Comparison of ENCODE assay signal across 30 mouse cellular contexts in genomic region chr5:65933764-65934163, GRCm38 (mm10). TPM values are rescaled to one million over a fixed set of nuclear protein-coding genes. Genes with fewer than 3 reads are reported as not detected.
DNase-seq lines count a peak whose midpoint lies in the region; ATAC-seq and TF ChIP-seq lines count a peak whose summit lies in the region.
"Had no signal": no experiment of that assay in that cellular context is flagged by ENCODE, and none has a peak within 500 bp of the region (broad histone marks: within the 10 kb centered on the region; RNA-seq: fewer than 3 reads in every experiment).

No protein-coding gene starts in this region.

- ATAC-seq in liver, embryonic 11.5 days (replicated peaks; ENCODE audit: low FRiP score) = no peak
- ATAC-seq: forebrain, embryonic 15.5 days; hindbrain, embryonic 16.5 days; Patski had no signal

- no peak for TF ChIP-seq RAD21 in CH12.LX (IDR thresholded peaks at IDR 0.05; ENCODE audit: low read depth, low read length)

- no peak for TF ChIP-seq POLR2A in liver, adult 2 months (IDR thresholded peaks at IDR 0.05; ENCODE audit: extremely low read depth, insufficient read depth, low read length)
- TF ChIP-seq POLR2A in thymus, adult 2 months (IDR thresholded peaks at IDR 0.05; ENCODE audit: control insufficient read depth, extremely low read depth, insufficient read depth, low read length, poor library complexity) = no peak
- TF ChIP-seq POLR2A in CH12.LX (IDR thresholded peaks at IDR 0.05; ENCODE audit: low read depth, low read length) = no peak

- no peak for TF ChIP-seq CTCF in liver, adult 2 months (IDR thresholded peaks at IDR 0.05; ENCODE audit: low read depth, low read length)
- no peak for TF ChIP-seq CTCF in thymus, adult 2 months (IDR thresholded peaks at IDR 0.05; ENCODE audit: borderline replicate concordance, control insufficient read depth, extremely low read depth, insufficient read depth, low read length, poor library complexity)
- TF ChIP-seq CTCF in CH12.LX (conservative IDR thresholded peaks at IDR 0.05 in 1 of 2, IDR thresholded peaks at IDR 0.05 in 1 of 2; ENCODE audit: low read depth in 2 of 2, low read length in 2 of 2) = no peak

- no peaks in the 10 kb centered on the region for H3K27me3 ChIP-seq in liver, adult 2 months (ENCODE audit: control insufficient read depth, insufficient read depth, low read length)
- H3K27me3 ChIP-seq in liver, embryonic 11.5 days (replicated peaks; ENCODE audit: control insufficient read depth, insufficient read depth, low read length) = no peaks in the 10 kb centered on the region
- H3K27me3 ChIP-seq in thymus, adult 2 months (ENCODE audit: control insufficient read depth, insufficient read depth, low read length) = no peaks in the 10 kb centered on the region
- peaks cover 2% of the 10 kb centered on the region for H3K27me3 ChIP-seq in CH12.LX (replicated peaks)
- H3K27me3 ChIP-seq: embryonic facial prominence, embryonic 12.5 days; embryonic facial prominence, embryonic 15.5 days; forebrain, embryonic 12.5 days; forebrain, embryonic 15.5 days; heart, embryonic 12.5 days; heart, embryonic 15.5 days; hindbrain, embryonic 13.5 days; Patski had no signal

- no peaks in the 10 kb centered on the region for H3K9me3 ChIP-seq in liver, embryonic 11.5 days (ENCODE audit: control insufficient read depth, low read length)
- H3K9me3 ChIP-seq in CH12.LX (replicated peaks; ENCODE audit: low read length) = peaks cover 7% of the 10 kb centered on the region
- H3K9me3 ChIP-seq: embryonic facial prominence, embryonic 12.5 days; embryonic facial prominence, embryonic 15.5 days; forebrain, embryonic 12.5 days; forebrain, embryonic 15.5 days; G1E; heart, embryonic 12.5 days; heart, embryonic 15.5 days; hindbrain, embryonic 10.5 days; hindbrain, embryonic 13.5 days had no signal

- peak; percentile 54 for TF ChIP-seq EP300 in CH12.LX (IDR thresholded peaks at IDR 0.05; ENCODE audit: low read length)

- H3K36me3 ChIP-seq in liver, adult 2 months (ENCODE audit: control insufficient read depth, insufficient read depth, low read length) = no peaks in the 10 kb centered on the region
- H3K36me3 ChIP-seq in liver, embryonic 11.5 days (ENCODE audit: control insufficient read depth, insufficient read depth, low read length) = no peaks in the 10 kb centered on the region
- H3K36me3 ChIP-seq in thymus, adult 2 months (ENCODE audit: control insufficient read depth, insufficient read depth, low read length) = no peaks in the 10 kb centered on the region
- H3K36me3 ChIP-seq in CH12.LX (replicated peaks in 1 of 2; ENCODE audit: control insufficient read depth in 1 of 2, insufficient read depth in 1 of 2, low read length in 1 of 2) = no peaks in the 10 kb centered on the region
- H3K36me3 ChIP-seq: embryonic facial prominence, embryonic 12.5 days; embryonic facial prominence, embryonic 15.5 days; forebrain, embryonic 12.5 days; forebrain, embryonic 15.5 days; G1E; heart, embryonic 12.5 days; heart, embryonic 15.5 days; hindbrain, embryonic 10.5 days; hindbrain, embryonic 13.5 days had no signal

- in situ Hi-C loops in CH12.LX (cut with MboI; ENCODE audit: low pct_ligation_motif_present, low pct_unique_long_range_greater_than_20kb, low sequenced_read_pairs) = loop anchor here (10.0 kb wide), 1 partner anchor 99 kb away; no protein-coding TSS in a partner anchor

- H3K9ac ChIP-seq in liver, adult 2 months (ENCODE audit: low read depth, low read length) = no peak overlapping the region
- no peak overlapping the region for H3K9ac ChIP-seq in liver, embryonic 11.5 days (ENCODE audit: low read depth, low read length)
- no peak overlapping the region for H3K9ac ChIP-seq in CH12.LX (ENCODE audit: insufficient read depth, low read depth)
- H3K9ac ChIP-seq: embryonic facial prominence, embryonic 12.5 days; embryonic facial prominence, embryonic 15.5 days; forebrain, embryonic 12.5 days; forebrain, embryonic 15.5 days; heart, embryonic 12.5 days; heart, embryonic 15.5 days; hindbrain, embryonic 13.5 days had no signal

- peak; percentile 19 for DNase-seq in liver, adult 2 months (ENCODE audit: extremely low read depth, low read depth, low spot score)
- no peak for DNase-seq in liver, embryonic 11.5 days (ENCODE audit: low spot score)
- no peak for DNase-seq in thymus, adult 2 months
- DNase-seq in thymus, postnatal 0 days (ENCODE audit: low spot score) = no peak
- peak; percentile 66 for DNase-seq in CH12.LX (ENCODE audit: extremely low read depth)
- peak; percentile 47 to 57 for DNase-seq in natural killer cell, adult 2 months (ENCODE audit: low spot score in 2 of 2)
- no peak for DNase-seq in ovary, postnatal 36 days (ENCODE audit: low spot score)
- DNase-seq in embryo, embryonic 10.5 days (ENCODE audit: low spot score) = no peak
- DNase-seq: adrenal gland, postnatal 10 days; adrenal gland, postnatal 36 days; cerebellum, adult 18-20 months; cerebellum, adult 9-10 months; cerebellum, postnatal 14 days; gastrocnemius, postnatal 25 days; heart, adult 18-20 months; heart, postnatal 10 days; heart, postnatal 36 days had no signal

- H3K27ac ChIP-seq in liver, adult 2 months (replicated peaks; ENCODE audit: insufficient read depth, low read depth, low read length) = no peak overlapping the region
- H3K27ac ChIP-seq in liver, embryonic 11.5 days (ENCODE audit: low read depth, low read length) = no peak overlapping the region
- H3K27ac ChIP-seq in thymus, adult 2 months (ENCODE audit: control insufficient read depth, insufficient read depth, low read length) = peak overlapping the region; percentile 46
- no peak overlapping the region for H3K27ac ChIP-seq in CH12.LX (ENCODE audit: insufficient read depth, low read depth)
- H3K27ac ChIP-seq: embryonic facial prominence, embryonic 12.5 days; embryonic facial prominence, embryonic 15.5 days; forebrain, embryonic 12.5 days; forebrain, embryonic 15.5 days; heart, embryonic 15.5 days; hindbrain, embryonic 10.5 days; hindbrain, embryonic 13.5 days had no signal

- dilution Hi-C loops in CH12.LX (cut with MboI; ENCODE audit: extremely low pct_ligation_motif_present, extremely low pct_unique_long_range_greater_than_20kb, low sequenced_read_pairs) = no loop called here

- no peaks in the 10 kb centered on the region for H3K79me2 ChIP-seq in liver, adult 2 months (ENCODE audit: control insufficient read depth, insufficient read depth, low read length)
- H3K79me2 ChIP-seq in CH12.LX (replicated peaks; ENCODE audit: control insufficient read depth, extremely low read depth, insufficient read depth, poor library complexity, severe bottlenecking) = no peaks in the 10 kb centered on the region

- H3K4me2 ChIP-seq in liver, embryonic 11.5 days = no peak overlapping the region
- H3K4me2 ChIP-seq in CH12.LX (ENCODE audit: insufficient read depth, low read depth, poor library complexity, severe bottlenecking) = no peak overlapping the region
- H3K4me2 ChIP-seq: embryonic facial prominence, embryonic 12.5 days; embryonic facial prominence, embryonic 15.5 days; forebrain, embryonic 12.5 days; forebrain, embryonic 15.5 days; heart, embryonic 12.5 days; heart, embryonic 15.5 days; hindbrain, embryonic 13.5 days had no signal

- no peak overlapping the region for H3K4me3 ChIP-seq in liver, adult 2 months (ENCODE audit: insufficient read depth, low read depth, low read length)
- H3K4me3 ChIP-seq in liver, embryonic 11.5 days (ENCODE audit: low read depth, low read length) = no peak overlapping the region
- H3K4me3 ChIP-seq in thymus, adult 2 months (ENCODE audit: control insufficient read depth, insufficient read depth, low read length) = no peak overlapping the region
- no peak overlapping the region for H3K4me3 ChIP-seq in CH12.LX (replicated peaks in 1 of 3; ENCODE audit: low read depth in 2 of 3, low read length in 2 of 3, poor library complexity in 1 of 3)
- H3K4me3 ChIP-seq: embryonic facial prominence, embryonic 12.5 days; embryonic facial prominence, embryonic 15.5 days; forebrain, embryonic 12.5 days; forebrain, embryonic 15.5 days; heart, embryonic 12.5 days; heart, embryonic 15.5 days; hindbrain, embryonic 10.5 days; hindbrain, embryonic 13.5 days had no signal

- H3K4me1 ChIP-seq in liver, adult 2 months (ENCODE audit: control insufficient read depth, insufficient read depth, low read length) = no peaks in the 10 kb centered on the region
- no peaks in the 10 kb centered on the region for H3K4me1 ChIP-seq in liver, embryonic 11.5 days (replicated peaks; ENCODE audit: control insufficient read depth, insufficient read depth, low read length)
- peaks cover 31% of the 10 kb centered on the region for H3K4me1 ChIP-seq in thymus, adult 2 months (replicated peaks; ENCODE audit: control insufficient read depth, insufficient read depth, low read length)
- peaks cover 20 to 72% of the 10 kb centered on the region in 2 experiments for H3K4me1 ChIP-seq in CH12.LX (ENCODE audit: control insufficient read depth in 1 of 2, insufficient read depth in 2 of 2)
- H3K4me1 ChIP-seq: embryonic facial prominence, embryonic 12.5 days; embryonic facial prominence, embryonic 15.5 days; forebrain, embryonic 12.5 days; forebrain, embryonic 15.5 days; hindbrain, embryonic 13.5 days had no signal

- 94% methylated on average over 2 of the region's 2 CpGs for WGBS in liver, adult 2 months
- 77% methylated on average over 2 of the region's 2 CpGs for WGBS in liver, embryonic 11.5 days
- 55% methylated on average over 2 of the region's 2 CpGs for WGBS in thymus, adult 2 months

TF ChIP-seq in CH12.LX, 34 proteins besides CTCF, POLR2A, EP300 and RAD21 (continues in another document):
- TF ChIP-seq ZC3H11A (IDR thresholded peaks at IDR 0.05; ENCODE audit: low read depth, low read length) (no peak), ZNF384 (IDR thresholded peaks at IDR 0.05; ENCODE audit: low read depth, low read length) (peak; percentile 93), ZMIZ1 (IDR thresholded peaks at IDR 0.05; ENCODE audit: low read depth, low read length) (no peak), USF2 (conservative IDR thresholded peaks at IDR 0.05; ENCODE audit: low read depth, low read length) (no peak), MAX (IDR thresholded peaks at IDR 0.05; ENCODE audit: low read length) (no peak), IRF4 (IDR thresholded peaks at IDR 0.05; ENCODE audit: low read depth, low read length) (peak; percentile 62; the same call in 1 of the 2 replicates), MAFK (IDR thresholded peaks at IDR 0.05; ENCODE audit: insufficient replicate concordance, low read length) (peak; percentile 47; the same call in 1 of the 2 replicates), MXI1 (IDR thresholded peaks at IDR 0.05; ENCODE audit: low read depth, low read length) (no peak), ETS1 (conservative IDR thresholded peaks at IDR 0.05; ENCODE audit: low read depth, low read length) (peak; percentile 51)

RNA-seq across cellular contexts. Expression of gene Chrna9, which starts 1.0 kb away (rescaled TPM):
- not detected in 2 replicates for total RNA-seq in liver, adult 2 months (2014; rRNA removed)
- not detected in 2 replicates for polyA plus RNA-seq in liver, adult 2 months (2012; rRNA removed)
- 0.14 TPM in 1 of 2 replicates, not detected in the other for polyA plus RNA-seq in liver, embryonic 11.5 days (2014; fragmentation: Nextera tagmentation; extraction: Ambion mirVana)
- polyA plus RNA-seq in thymus, adult 2 months (2012; rRNA removed) = 212 and 251 TPM in 2 replicates
- polyA plus RNA-seq in thymus, postnatal 0 days (2015; fragmentation: Nextera tagmentation; extraction: Ambion mirVana) = 244 and 286 TPM in 2 replicates
- not detected in 2 replicates for total RNA-seq in CH12.LX (2012; rRNA removed)
- total RNA-seq in CH12.LX (2014; rRNA removed) = not detected in 2 replicates
- polyA plus RNA-seq in CH12.LX (2012; ENCODE audit: insufficient read length, low read depth) = 0.57 TPM in 1 of 2 replicates, not detected in the other
- total RNA-seq: adrenal gland, postnatal 36 days; heart, adult 18-20 months; heart, postnatal 36 days had no signal
- polyA plus RNA-seq: C2C12; embryonic facial prominence, embryonic 15.5 days; forebrain, embryonic 12.5 days; forebrain, embryonic 15.5 days; G1E; gonadal fat pad, adult 2 months; hindbrain, embryonic 13.5 days; hindbrain, embryonic 16.5 days; Patski had no signal

Comparison
In these comparisons a context has a peak if more than half of its experiments do, and no peak if none do; other contexts are left out.
1. DNase-seq: peak in liver, adult 2 months (single experiment), CH12.LX (single experiment) and natural killer cell, adult 2 months (2 of 2); none in liver, embryonic 11.5 days (single experiment), thymus, adult 2 months (single experiment), thymus, postnatal 0 days (single experiment), ovary, postnatal 36 days (single experiment) and embryo, embryonic 10.5 days (single experiment).
2. RNA of gene Chrna9, which starts 1.0 kb away (polyA plus RNA-seq): 244 to 286 TPM in thymus, postnatal 0 days and 212 to 251 TPM in thymus, adult 2 months; 0.57 TPM in CH12.LX, not detected in liver, adult 2 months and 0.14 TPM in liver, embryonic 11.5 days; every median in the first group is over 100 times any median in the second.